Mouse (Mus musculus) right cerebral cortex, postnatal 14 days (tissue): ENCODE results near the gene Gm8926.
"Not testable (repeated sequence)": the region's sequence is repeated elsewhere in the genome, so short reads cannot be mapped to it uniquely, and the experiment has no call there.

ENCODE experiments used
- DNase-seq: peaks from one replicate; pipeline ENCODE4 v3.0.0; 2022

Gm8926 gene

DNA sequence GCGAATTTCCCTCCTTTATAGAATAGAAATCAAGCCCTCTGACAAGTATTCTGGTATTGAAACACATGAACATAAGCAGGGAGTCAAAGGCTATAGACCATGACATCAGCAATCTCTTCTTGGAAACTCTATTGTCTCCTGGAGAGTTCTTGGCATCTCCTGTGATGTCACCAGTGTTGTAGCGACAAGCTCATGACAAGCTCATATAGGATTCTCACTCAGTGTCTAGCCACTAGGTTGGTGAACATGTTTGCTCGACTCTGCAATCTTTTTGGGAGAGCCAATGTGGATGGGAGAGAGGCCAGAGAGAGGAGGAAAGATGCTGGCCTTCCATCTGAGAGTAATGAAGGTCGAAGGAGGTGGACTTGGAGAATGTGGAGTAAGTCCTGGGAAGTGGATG is at the start of gene Gm8926:
TSS of gene Gm8926 (plus strand) at position 301 of the 400 bp plus-strand sequence.
- not testable (repeated sequence) for DNase-seq
